Mouse (Mus musculus) heart, embryonic 10.5 days (tissue): ENCODE results near the gene Adamts3. TPM values are rescaled to one million over a fixed set of nuclear protein-coding genes. Genes with fewer than 3 reads are reported as not detected.

Source experiments
- DNase-seq: peaks from one replicate; pipeline ENCODE4 v3.0.0-alpha.2; 2017; ENCODE audit warnings: low spot score
- H3K27ac ChIP-seq: fragments of 300-500 bp; sonication (generic); 2 replicates; pipeline ENCODE4 v1.5.1; 2016; ENCODE audit warnings: mild to moderate bottlenecking
- H3K27me3 ChIP-seq: fragments of 300-500 bp; sonication (generic); 2 replicates; pipeline ENCODE4 v1.6.1; 2016; ENCODE audit warnings: mild to moderate bottlenecking; ENCODE audit not compliant: poor library complexity, insufficient read depth, severe bottlenecking
- H3K36me3 ChIP-seq: fragments of 300-500 bp; sonication (generic); 2 replicates; pipeline ENCODE4 v1.6.1; 2016; ENCODE audit warnings: mild to moderate bottlenecking, moderate library complexity
- H3K4me1 ChIP-seq: fragments of 300-500 bp; sonication (generic); 2 replicates; pipeline ENCODE4 v1.6.1; 2016; ENCODE audit warnings: mild to moderate bottlenecking
- H3K4me3 ChIP-seq: fragments of 300-500 bp; sonication (generic); 2 replicates; pipeline ENCODE4 v1.5.1; 2016; ENCODE audit warnings: mild to moderate bottlenecking, moderate library complexity
- H3K9me3 ChIP-seq: fragments of 300-500 bp; sonication (generic); 2 replicates; pipeline ENCODE4 v1.6.1; 2016; ENCODE audit warnings: mild to moderate bottlenecking, moderate library complexity
- WGBS: fragments of 180-500 bp; shearing (Covaris S2); methylation state at CpG from one replicate; pipeline ENCODE4 v1.1.7; 2016; 5-methylcytosine and 5-hydroxymethylcytosine counted together
- polyA plus RNA-seq: library from polyadenylated mRNA; unstranded; fragments of >200 nt; fragmentation: Nextera tagmentation; extraction: Ambion mirVana; gene quantifications from 2 replicates; pipeline ENCODE4 v1.2.1, GENCODE M21; 2016

Adamts3 gene
- polyA plus RNA-seq, result 3.3 and 3.4 TPM in 2 replicates

DNA sequence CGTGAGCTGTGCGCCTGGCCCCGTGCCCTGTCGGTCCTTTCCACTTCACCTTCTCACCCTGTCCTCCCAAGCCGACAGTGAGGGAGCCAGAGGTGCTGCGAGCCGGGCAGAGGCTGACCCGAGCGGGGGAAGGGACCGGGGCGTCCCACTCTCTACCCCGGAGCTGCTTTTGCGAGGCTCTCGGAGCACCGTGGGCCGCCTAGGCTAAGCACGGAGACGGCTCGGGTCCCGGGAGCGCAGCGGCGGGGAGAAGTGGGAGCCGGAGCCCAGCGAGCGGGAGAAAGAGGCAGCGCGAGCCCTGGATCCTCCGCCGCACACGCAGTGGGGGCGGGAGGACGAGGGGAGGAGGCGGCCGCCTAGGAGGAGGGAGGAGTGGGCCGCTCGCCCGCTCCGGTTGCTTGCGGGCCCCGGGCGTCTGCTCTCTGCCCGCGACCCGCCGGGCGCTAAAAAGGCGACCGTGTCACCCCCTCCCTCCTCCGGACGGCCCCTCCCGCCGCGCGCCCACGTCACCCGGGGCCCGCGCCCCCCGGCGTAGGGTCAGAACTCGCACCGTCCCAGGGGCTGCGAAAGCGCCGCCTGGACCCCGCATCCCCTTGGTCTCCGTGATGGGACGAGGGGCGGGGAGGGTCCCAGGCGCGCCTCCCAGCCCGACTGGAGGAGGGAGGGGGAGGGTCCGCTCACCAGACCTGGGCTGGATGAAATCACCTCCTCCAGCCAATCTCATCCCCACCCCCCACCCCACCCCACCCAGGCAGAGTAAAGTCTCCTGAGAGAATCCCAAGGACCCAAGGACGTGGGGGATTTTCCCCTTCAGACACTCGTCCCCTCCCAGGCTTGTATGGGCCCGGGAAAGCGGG is at the start of gene Adamts3:
Gene Adamts3, minus strand, starts transcription at position 284 of the 857 bp plus-strand sequence.
- peak within 1 kb of the TSS; percentile 91 for H3K27ac ChIP-seq
- DNase-seq, result peak; percentile 77
- no peaks in the 10 kb centered on the region for H3K9me3 ChIP-seq
- H3K4me1 ChIP-seq, result peaks cover 19% of the 10 kb centered on the region; the same call in 1 of the 2 replicates
- H3K36me3 ChIP-seq, result no peaks in the 10 kb centered on the region
- H3K4me3 ChIP-seq, result peak within 1 kb of the TSS; percentile 81
- H3K27me3 ChIP-seq, result no peaks in the 10 kb centered on the region
- under 1% methylated on average over 75 of the region's 78 CpGs for WGBS

DNA sequence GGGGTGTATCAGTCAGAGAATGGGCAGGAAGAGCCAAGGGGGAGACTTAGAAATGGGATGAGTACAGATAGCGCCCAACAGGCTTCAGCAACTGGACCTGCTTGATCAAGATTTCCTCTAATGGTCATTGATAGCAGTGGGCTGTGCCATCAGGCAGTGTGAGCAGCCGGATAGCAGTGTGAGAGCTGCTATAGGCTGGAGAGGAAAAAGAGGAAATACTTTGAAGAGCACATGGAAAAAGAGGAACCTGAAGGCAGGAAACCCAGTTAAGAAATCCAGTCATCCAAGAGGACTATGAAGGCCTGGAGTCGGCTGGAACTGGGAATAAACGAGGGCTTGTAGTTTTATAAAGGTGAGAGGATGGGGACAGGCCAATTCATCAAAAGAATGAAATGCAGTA is 48.4 kb upstream of the Adamts3 start:
- H3K27ac ChIP-seq, result no peak overlapping the region
- no peaks in the 10 kb centered on the region for H3K4me1 ChIP-seq
- H3K27me3 ChIP-seq, result no peaks in the 10 kb centered on the region
- H3K36me3 ChIP-seq, result no peaks in the 10 kb centered on the region
- no peak for DNase-seq
- H3K9me3 ChIP-seq, result no peaks in the 10 kb centered on the region
- WGBS, result 64% methylated on average over 4 of the region's 4 CpGs
- H3K4me3 ChIP-seq, result no peak overlapping the region

DNA sequence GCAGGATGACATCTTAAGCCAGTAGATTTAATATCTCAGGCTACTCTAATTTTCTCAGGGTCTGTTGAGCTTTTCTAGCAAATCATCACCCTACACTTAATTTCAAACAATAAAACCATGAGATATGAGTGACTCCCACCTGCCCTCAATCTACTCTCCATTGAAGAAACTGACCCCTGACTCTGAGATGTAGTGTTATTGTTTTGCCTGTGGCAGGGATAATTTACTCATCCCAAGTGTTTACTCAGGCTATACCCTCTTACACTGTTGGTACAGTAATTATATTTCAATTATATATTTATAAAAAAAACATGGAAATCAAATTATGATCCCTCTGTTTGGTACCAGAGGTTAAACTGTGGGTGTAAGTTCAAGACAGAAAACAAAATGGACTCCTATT is 29.2 kb upstream of the Adamts3 start:
- no peaks in the 10 kb centered on the region for H3K9me3 ChIP-seq
- no peak for DNase-seq
- H3K27me3 ChIP-seq, result no peaks in the 10 kb centered on the region
- H3K27ac ChIP-seq, result no peak overlapping the region
- H3K4me3 ChIP-seq, result no peak overlapping the region
- H3K36me3 ChIP-seq, result no peaks in the 10 kb centered on the region
- H3K4me1 ChIP-seq, result no peaks in the 10 kb centered on the region

DNA sequence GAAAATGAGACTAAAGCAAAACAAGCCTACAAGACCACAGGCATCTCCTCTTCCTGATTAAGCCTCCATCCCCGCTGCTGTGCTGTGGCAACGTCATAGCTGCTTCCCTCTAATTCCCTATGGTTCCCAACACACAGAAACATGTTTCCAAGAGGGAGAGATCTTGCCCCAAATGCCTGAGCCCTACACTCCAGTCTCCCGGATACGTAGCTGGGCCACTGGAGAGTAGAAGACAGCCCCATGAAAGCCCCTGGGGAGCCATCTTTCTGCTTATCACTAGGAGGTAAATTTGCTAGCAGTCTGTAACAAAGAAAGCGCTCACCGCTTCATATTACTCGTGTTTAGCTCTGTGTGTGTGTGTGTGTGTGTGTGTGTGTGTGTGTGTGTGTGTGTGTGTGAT is 28.8 kb upstream of the Adamts3 start:
- no peaks in the 10 kb centered on the region for H3K9me3 ChIP-seq

DNA sequence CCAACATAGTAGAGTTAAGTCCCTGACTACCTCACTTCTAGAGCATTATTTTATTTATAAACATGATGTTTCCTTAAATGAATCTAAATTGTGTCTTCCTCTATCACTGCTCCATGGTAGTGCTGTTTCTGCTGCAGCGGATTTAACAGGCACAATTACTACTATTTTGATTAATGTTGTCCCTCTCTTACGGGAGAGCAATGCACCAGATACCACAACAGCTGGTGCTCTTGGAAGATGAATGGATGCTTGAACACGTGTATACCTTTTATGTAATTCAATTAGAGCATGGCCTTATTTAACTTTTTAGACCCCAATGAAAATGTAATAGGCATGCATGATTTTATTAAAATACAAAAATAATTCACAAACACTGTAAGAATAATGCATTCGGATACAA is 28.4 kb upstream of the Adamts3 start:
- DNase-seq, result no peak
- Histone ChIP-seq H3K36me3 (no peaks in the 10 kb centered on the region), H3K4me3 (no peak overlapping the region), H3K27me3 (no peaks in the 10 kb centered on the region), H3K9me3 (no peaks in the 10 kb centered on the region), H3K4me1 (no peaks in the 10 kb centered on the region), H3K27ac (no peak overlapping the region)
- WGBS, result 78% methylated on average over 4 of the region's 4 CpGs

More for the DNA sequence above, 28.8 kb upstream of the Adamts3 start:
- no peak overlapping the region for H3K4me3 ChIP-seq
- WGBS, result 77% methylated on average over 7 of the region's 7 CpGs
- no peaks in the 10 kb centered on the region for H3K27me3 ChIP-seq
- no peaks in the 10 kb centered on the region for H3K36me3 ChIP-seq
- DNase-seq, result no peak
- no peak overlapping the region for H3K27ac ChIP-seq
- H3K4me1 ChIP-seq, result no peaks in the 10 kb centered on the region

DNA sequence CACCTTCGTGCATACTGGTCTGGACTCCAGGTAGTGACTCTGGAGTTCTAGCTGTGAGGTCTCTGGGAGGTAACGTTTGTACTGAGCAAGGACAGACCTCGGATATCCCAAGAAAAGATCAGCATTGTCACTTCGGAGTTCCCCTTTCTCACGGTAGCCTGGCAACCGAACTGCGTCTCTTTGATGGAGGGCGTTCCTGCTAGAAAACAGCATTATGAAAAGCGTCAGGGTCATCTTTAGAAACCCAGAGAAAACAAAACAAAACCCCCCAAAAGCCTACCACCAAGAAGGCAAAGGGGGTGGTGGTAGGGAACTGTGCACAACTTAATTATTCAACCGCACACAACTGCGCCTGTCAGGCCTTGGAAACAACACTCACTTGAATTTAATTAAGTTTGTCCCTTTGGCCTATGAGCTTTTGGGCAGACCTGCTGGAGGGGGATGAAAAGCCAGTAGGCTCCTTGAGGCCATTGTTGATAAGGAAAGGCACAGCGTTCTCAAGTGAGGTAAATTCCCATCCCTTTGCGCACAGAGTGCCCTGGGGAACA is 23.8 kb upstream of the Adamts3 start:
- DNase-seq, result no peak
- WGBS, result 76% methylated on average over 13 of the region's 13 CpGs
- no peaks in the 10 kb centered on the region for H3K27me3 ChIP-seq

DNA sequence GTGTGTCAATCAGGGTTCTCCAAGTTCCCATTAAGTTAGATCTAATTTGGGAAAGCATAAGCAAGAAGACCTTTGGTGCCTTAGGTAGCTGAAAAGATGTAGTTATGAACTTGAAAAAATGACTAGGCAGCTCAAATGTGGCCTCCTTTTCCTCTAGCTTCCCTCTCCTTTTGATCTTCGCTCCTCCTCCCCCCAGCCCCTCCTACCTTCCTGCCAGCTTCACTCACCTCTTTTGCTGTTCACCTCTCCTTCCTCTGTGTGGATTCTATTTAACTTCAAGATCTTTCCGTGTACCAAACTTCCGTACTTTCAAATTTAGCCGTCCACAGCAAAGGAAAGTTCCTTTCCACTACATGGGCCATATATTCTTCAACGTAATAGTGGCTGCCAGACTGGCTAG is 17.9 kb upstream of the Adamts3 start:
- DNase-seq, result no peak
- Histone ChIP-seq H3K4me3 (no peak overlapping the region), H3K27me3 (no peaks in the 10 kb centered on the region), H3K9me3 (no peaks in the 10 kb centered on the region), H3K27ac (no peak overlapping the region), H3K4me1 (no peaks in the 10 kb centered on the region), H3K36me3 (no peaks in the 10 kb centered on the region)
- WGBS, result 80% methylated on average over 5 of the region's 5 CpGs

More for the DNA sequence above, 23.8 kb upstream of the Adamts3 start:
- no peaks in the 10 kb centered on the region for H3K9me3 ChIP-seq
- H3K27ac ChIP-seq, result no peak overlapping the region
- H3K4me1 ChIP-seq, result no peaks in the 10 kb centered on the region
- H3K4me3 ChIP-seq, result no peak overlapping the region
- no peaks in the 10 kb centered on the region for H3K36me3 ChIP-seq

DNA sequence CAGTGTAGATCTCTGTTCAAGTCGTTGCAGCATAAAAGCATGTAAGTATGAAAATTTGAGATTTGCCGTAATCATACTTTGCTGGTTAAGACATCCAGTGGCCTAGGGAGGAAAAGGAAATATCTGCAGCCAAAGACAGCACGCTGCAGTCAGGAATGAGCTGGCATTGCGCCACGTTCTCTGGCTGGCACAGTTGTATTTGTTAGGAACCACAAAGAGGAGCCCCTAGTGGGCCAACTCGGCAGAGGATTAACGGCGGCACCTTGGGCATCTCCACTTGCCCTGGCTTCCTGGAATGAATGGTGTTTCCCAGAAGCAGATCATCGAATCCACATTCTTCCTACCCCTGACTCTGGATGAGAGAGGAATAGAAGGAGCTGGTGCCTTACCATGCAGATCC is 14.4 kb upstream of the Adamts3 start:
- no peak overlapping the region for H3K4me3 ChIP-seq
- no peaks in the 10 kb centered on the region for H3K4me1 ChIP-seq
- H3K36me3 ChIP-seq, result no peaks in the 10 kb centered on the region
- no peak overlapping the region for H3K27ac ChIP-seq
- no peaks in the 10 kb centered on the region for H3K9me3 ChIP-seq
- 72% methylated on average over 9 of the region's 9 CpGs for whole genome bisulfite sequencing
- H3K27me3 ChIP-seq, result no peaks in the 10 kb centered on the region
- no peak for DNase-seq

DNA sequence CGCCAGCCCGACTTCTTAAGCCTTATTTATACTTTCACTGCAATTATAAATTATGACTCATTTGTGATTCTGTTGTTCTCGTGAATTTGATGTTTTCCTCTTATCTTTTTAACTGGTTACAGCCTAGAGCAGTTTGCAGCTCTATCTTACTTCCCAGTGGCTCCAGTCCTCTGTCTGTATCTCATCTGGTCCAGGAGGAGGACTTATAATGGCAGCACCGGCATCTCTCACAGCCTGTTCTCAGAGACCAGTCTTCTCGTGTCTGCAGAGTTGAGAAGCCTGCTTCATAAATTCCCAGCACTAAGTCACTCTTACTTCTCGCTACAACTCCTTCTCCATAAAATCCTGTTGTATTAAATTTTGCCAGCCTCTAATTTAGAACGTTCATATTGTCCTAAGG is 12.4 kb upstream of the Adamts3 start:
- Histone ChIP-seq H3K27me3 (no peaks in the 10 kb centered on the region), H3K9me3 (no peaks in the 10 kb centered on the region), H3K36me3 (no peaks in the 10 kb centered on the region), H3K27ac (no peak overlapping the region), H3K4me1 (no peaks in the 10 kb centered on the region), H3K4me3 (no peak overlapping the region)
- no peak for DNase-seq
- WGBS, result 77% methylated on average over 7 of the region's 7 CpGs

DNA sequence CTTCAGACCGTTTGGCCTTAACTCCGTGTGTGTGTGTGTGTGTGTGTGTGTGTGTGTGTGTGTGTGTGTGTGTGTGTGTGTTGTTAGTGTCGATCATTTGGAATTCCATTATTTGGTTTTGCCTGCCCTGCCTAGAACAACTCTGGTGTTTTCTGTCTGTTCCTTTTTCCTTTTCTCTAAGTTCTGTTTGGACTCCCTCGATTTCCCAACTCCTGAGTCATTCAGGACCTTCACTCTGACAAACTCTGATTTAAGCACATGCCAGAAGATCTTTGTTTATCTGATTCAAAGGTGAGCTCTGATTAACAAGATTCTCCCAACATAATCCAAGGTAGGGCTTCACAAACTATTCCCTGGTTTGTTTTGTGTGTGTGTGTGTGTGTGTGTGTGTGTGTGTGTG is 1.9 kb upstream of the Adamts3 start:
- no peaks in the 10 kb centered on the region for H3K27me3 ChIP-seq
- H3K4me1 ChIP-seq, result peaks cover 19% of the 10 kb centered on the region; the same call in 1 of the 2 replicates
- DNase-seq, result no peak
- H3K9me3 ChIP-seq, result no peaks in the 10 kb centered on the region
- no peak overlapping the region for H3K27ac ChIP-seq
- WGBS, result 66% methylated on average over 4 of the region's 4 CpGs
- no peaks in the 10 kb centered on the region for H3K36me3 ChIP-seq
- no peak overlapping the region for H3K4me3 ChIP-seq

DNA sequence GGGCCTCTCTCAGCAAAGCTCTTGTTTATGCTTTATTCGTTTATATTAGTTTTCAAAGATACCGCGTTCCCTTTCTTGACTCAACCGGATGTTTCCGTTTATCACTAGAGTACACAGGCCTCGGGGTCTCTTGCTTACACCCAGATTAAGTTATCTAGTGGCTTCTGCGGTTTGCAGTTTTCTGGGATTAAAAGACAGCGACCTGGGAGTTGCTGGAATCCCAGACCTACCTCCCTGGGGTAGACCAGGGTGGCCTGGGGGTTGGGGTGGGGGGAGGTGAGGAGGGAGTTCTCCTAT is 722 bp upstream of the Adamts3 start:
- H3K27me3 ChIP-seq, result no peaks in the 10 kb centered on the region
- H3K4me3 ChIP-seq, result peak overlapping the region; percentile 81
- 4% methylated on average over 8 of the region's 8 CpGs for WGBS
- H3K36me3 ChIP-seq, result no peaks in the 10 kb centered on the region
- H3K27ac ChIP-seq, result peak overlapping the region; percentile 91; the same call in 1 of the 2 replicates
- peaks cover 19% of the 10 kb centered on the region; the same call in 1 of the 2 replicates for H3K4me1 ChIP-seq
- DNase-seq, result no peak
- no peaks in the 10 kb centered on the region for H3K9me3 ChIP-seq

DNA sequence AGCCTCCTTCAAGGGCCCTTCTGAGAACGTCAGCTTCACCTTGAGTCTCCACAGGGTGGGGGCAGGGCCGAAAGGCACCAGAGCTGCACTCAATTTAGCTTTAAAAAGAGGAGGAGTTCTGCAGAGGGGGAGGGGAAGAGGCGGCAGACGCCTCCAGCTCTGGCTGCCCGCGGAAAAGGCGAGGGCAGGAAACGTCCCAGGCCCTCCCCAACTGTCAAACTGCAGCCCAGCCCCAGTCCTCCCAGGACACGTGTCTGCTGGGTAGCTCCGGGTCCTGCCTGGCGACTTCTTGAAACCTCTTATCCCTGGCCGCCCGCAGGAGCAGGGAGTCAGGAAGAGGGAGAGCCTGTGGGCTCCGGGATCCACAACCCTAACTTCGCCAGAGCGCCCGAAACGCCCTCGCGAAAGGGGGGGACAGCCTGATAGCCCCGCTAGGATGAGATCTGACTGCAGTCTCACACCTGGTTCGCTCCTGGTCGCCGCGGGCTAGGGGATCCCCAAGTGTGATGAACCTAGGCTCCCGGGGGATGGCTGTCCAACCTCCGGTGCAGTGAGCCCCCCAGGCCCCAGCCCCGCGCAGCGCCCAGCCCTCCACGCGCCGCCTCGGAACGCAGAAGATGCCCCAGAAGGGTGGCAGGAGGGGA is 921 bp downstream of the Adamts3 start:
- peak; percentile 85 for DNase-seq
- WGBS, result under 1% methylated on average over 35 of the region's 35 CpGs
- Histone ChIP-seq H3K27me3 (no peaks in the 10 kb centered on the region), H3K4me1 (peaks cover 19% of the 10 kb centered on the region; the same call in 1 of the 2 replicates), H3K27ac (peak overlapping the region; percentile 76), H3K9me3 (no peaks in the 10 kb centered on the region), H3K4me3 (peak overlapping the region; percentile 81), H3K36me3 (no peaks in the 10 kb centered on the region)

DNA sequence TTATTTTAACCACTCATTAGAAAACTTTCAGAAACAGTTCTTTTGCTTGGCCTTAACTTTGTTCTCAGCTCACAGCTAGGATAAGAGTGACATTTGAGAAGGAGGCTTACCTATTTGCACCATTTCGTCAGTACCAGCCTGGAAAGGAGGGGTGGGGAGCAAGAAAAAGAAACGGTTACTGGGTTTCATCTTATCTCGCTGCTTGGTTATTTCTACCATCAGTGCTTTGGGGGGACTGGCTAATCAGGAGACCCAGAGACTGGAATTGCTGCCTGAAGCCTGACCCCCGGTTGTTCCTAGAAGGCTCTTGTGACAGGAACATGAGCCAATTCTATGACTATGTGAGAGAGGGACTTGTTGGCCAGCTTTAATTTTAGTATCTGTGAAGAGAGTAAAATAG is 1.7 kb downstream of the Adamts3 start:
- Histone ChIP-seq H3K4me1 (peaks cover 19% of the 10 kb centered on the region; the same call in 1 of the 2 replicates), H3K36me3 (no peaks in the 10 kb centered on the region), H3K27me3 (no peaks in the 10 kb centered on the region), H3K27ac (peak overlapping the region; percentile 76; the same call in 1 of the 2 replicates), H3K9me3 (no peaks in the 10 kb centered on the region), H3K4me3 (peak overlapping the region; percentile 81)
- DNase-seq, result no peak
- WGBS, result 21% methylated on average over 4 of the region's 4 CpGs
